Mouse (Mus musculus) CH12.LX (cell line): ENCODE measurements around the gene Srpr.

Experiments used
- CHD2 ChIP-seq: IDR thresholded peaks from 2 replicates; pipeline ENCODE4 v1.6.1; 2011; ENCODE audit warnings: low read length, improper control_type of control experiment
- CTCF ChIP-seq, 2 experiments: IDR thresholded peaks in 1 of 2; conservative IDR thresholded peaks in 1 of 2; 2 replicates each; pipeline ENCODE4 v1.5.1; 2011 to 2012; ENCODE audit warnings: low read depth in 2 of 2, low read length in 2 of 2, improper control_type of control experiment in 1 of 2, inconsistent platforms in 1 of 2, mild to moderate bottlenecking in 1 of 2, moderate library complexity in 1 of 2
- KAT2A ChIP-seq: IDR thresholded peaks from 2 replicates; pipeline ENCODE4 v1.6.1; 2012; ENCODE audit warnings: low read length, improper control_type of control experiment, inconsistent platforms; ENCODE audit not compliant: insufficient replicate concordance
- MAZ ChIP-seq: IDR thresholded peaks from 2 replicates; pipeline ENCODE4 v1.6.1; 2012; ENCODE audit warnings: low read depth, mild to moderate bottlenecking, inconsistent platforms, low read length, improper control_type of control experiment, moderate library complexity
- NRF1 ChIP-seq: IDR thresholded peaks from 2 replicates; pipeline ENCODE4 v1.6.1; 2014; ENCODE audit warnings: low read depth, mild to moderate bottlenecking, inconsistent platforms, low read length, improper control_type of control experiment, moderate library complexity
- POLR2A ChIP-seq: IDR thresholded peaks from 2 replicates; pipeline ENCODE4 v1.6.1; 2011; ENCODE audit warnings: low read depth, mild to moderate bottlenecking, improper control_type of control experiment, low read length
- SIN3A ChIP-seq: IDR thresholded peaks from 2 replicates; pipeline ENCODE4 v1.6.1; 2012; ENCODE audit warnings: low read length, improper control_type of control experiment, inconsistent platforms
- UBTF ChIP-seq: IDR thresholded peaks from 2 replicates; pipeline ENCODE4 v1.6.1; 2012; ENCODE audit warnings: low read depth, mild to moderate bottlenecking, inconsistent platforms, low read length, improper control_type of control experiment, moderate library complexity

DNA sequence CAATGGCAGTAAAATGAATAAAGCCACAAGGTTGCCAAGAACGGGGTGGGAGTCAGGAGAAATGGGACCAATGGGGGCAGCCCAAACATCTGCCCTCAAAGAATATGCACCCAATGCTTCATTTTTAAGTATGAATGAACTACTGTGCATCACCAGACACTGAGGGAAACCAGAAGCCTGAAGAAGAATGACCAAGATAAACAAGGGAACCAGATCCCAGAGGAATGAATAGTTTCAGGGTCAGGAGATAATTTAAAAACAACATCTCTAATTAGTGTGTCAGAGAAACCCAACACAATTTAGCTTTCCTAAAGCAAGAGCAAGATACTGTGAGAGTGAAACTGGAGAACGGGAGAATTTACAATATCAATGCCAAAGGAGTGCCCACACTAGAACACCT lies 39.3 kb upstream of the Srpr start:
- TF ChIP-seq KAT2A (no peak), CTCF (conservative IDR thresholded peaks at IDR 0.05 in 1 of 2, IDR thresholded peaks at IDR 0.05 in 1 of 2; ENCODE audit: low read depth in 2 of 2, low read length in 2 of 2) (no peak), MAZ (no peak), CHD2 (no peak), UBTF (no peak), SIN3A (no peak), POLR2A (no peak), NRF1 (no peak)
